Mouse (Mus musculus): Measurements from ENCODE around the gene Bcr.
A peak's percentile ranks its signal among the peaks of the same experiment; 100 is the strongest.
"Not testable (repeated sequence)": the region's sequence is repeated elsewhere in the genome, so short reads cannot be mapped to it uniquely, and the experiment has no call there.

Gene Bcr

GRCm38 (mm10) chr10:75060217-75060842 is at the start of gene Bcr:
TSS of gene Bcr (plus strand) at chr10:75060592.
- peak; percentile 41 to 43 for DNase-seq (ENCODE audit: low spot score in 2 of 2)

GRCm38 (mm10) chr10:75010704-75011103 is 49.7 kb upstream of the Bcr start:
- DNase-seq (ENCODE audit: low spot score in 2 of 2) = no peak

GRCm38 (mm10) chr10:75015465-75015864 is 44.9 kb upstream of the Bcr start:
- no peak for DNase-seq (ENCODE audit: low spot score in 2 of 2)

GRCm38 (mm10) chr10:75016481-75016880 is 43.9 kb upstream of the Bcr start:
- no peak for DNase-seq (ENCODE audit: low spot score in 2 of 2)

GRCm38 (mm10) chr10:75020271-75020670 is 40.1 kb upstream of the Bcr start:
- DNase-seq (ENCODE audit: low spot score in 2 of 2) = no peak

GRCm38 (mm10) chr10:75021138-75021537 is 39.3 kb upstream of the Bcr start:
- DNase-seq (ENCODE audit: low spot score in 2 of 2) = peak; percentile 26 to 61

GRCm38 (mm10) chr10:75026491-75026890 is 33.9 kb upstream of the Bcr start:
- no peak for DNase-seq (ENCODE audit: low spot score in 2 of 2)

- DNase-seq (ENCODE audit: low spot score in 2 of 2) = no peak
Measured at GRCm38 (mm10) chr10:75028743-75029142, 31.6 kb upstream of the Bcr start.

- no peak for DNase-seq (ENCODE audit: low spot score in 2 of 2)
Measured at GRCm38 (mm10) chr10:75029677-75030076, 30.7 kb upstream of the Bcr start.

- DNase-seq (ENCODE audit: low spot score in 2 of 2) = no peak
Measured at GRCm38 (mm10) chr10:75030234-75030633, 30.2 kb upstream of the Bcr start.

- no peak for DNase-seq (ENCODE audit: low spot score in 2 of 2)
Measured at GRCm38 (mm10) chr10:75031345-75032114, 28.9 kb upstream of the Bcr start.

GRCm38 (mm10) chr10:75032395-75032794 is 28.0 kb upstream of the Bcr start, which contains the start of gene Rsph14:
TSS of gene Rsph14 (minus strand) at chr10:75032586.
- DNase-seq (ENCODE audit: low spot score in 2 of 2) = peak; percentile 30 to 55

GRCm38 (mm10) chr10:75036883-75037379 is 23.5 kb upstream of the Bcr start, which contains the start of gene Rab36:
TSS of gene Rab36 (plus strand) at chr10:75037058.
- DNase-seq (ENCODE audit: low spot score in 2 of 2) = peak; percentile 44 to 65

GRCm38 (mm10) chr10:75042060-75042459 is 18.3 kb upstream of the Bcr start:
- not testable (repeated sequence) for DNase-seq (ENCODE audit: low spot score in 2 of 2)

- DNase-seq (ENCODE audit: low spot score in 2 of 2) = no peak
Measured at GRCm38 (mm10) chr10:75044459-75044858, 15.9 kb upstream of the Bcr start.

GRCm38 (mm10) chr10:75045831-75046230 is 14.6 kb upstream of the Bcr start:
- DNase-seq (ENCODE audit: low spot score in 2 of 2) = no peak

- no peak for DNase-seq (ENCODE audit: low spot score in 2 of 2)
Measured at GRCm38 (mm10) chr10:75048711-75049110, 11.7 kb upstream of the Bcr start.

- no peak for DNase-seq (ENCODE audit: low spot score in 2 of 2)
Measured at GRCm38 (mm10) chr10:75051364-75052074, 8.9 kb upstream of the Bcr start.

GRCm38 (mm10) chr10:75052902-75053301 is 7.5 kb upstream of the Bcr start:
- DNase-seq (ENCODE audit: low spot score in 2 of 2) = no peak

GRCm38 (mm10) chr10:75053655-75054054 is 6.7 kb upstream of the Bcr start:
- no peak for DNase-seq (ENCODE audit: low spot score in 2 of 2)

GRCm38 (mm10) chr10:75054125-75054524 is 6.3 kb upstream of the Bcr start:
- no peak for DNase-seq (ENCODE audit: low spot score in 2 of 2)

- DNase-seq (ENCODE audit: low spot score in 2 of 2) = no peak
Measured at GRCm38 (mm10) chr10:75055672-75056071, 4.7 kb upstream of the Bcr start.
